Mouse (Mus musculus): ENCODE results near the gene Rps27rt. TPM values are rescaled to one million over a fixed set of nuclear protein-coding genes. Genes with fewer than 3 reads are reported as not detected.

Gene Rps27rt
- polyA plus RNA-seq, 1 experiment from 2014 or later, result 268 TPM

GRCm38 (mm10) chr9:114999771-115000146 lies 17.2 kb upstream of the Rps27rt start:
- WGBS, result 70% methylated on average over 5 of the region's 5 CpGs
- H3K27me3 ChIP-seq, result no peaks in the 10 kb centered on the region
- H3K27ac ChIP-seq, result no peak overlapping the region
- no peaks in the 10 kb centered on the region for H3K36me3 ChIP-seq
- H3K9ac ChIP-seq, result no peak overlapping the region
- H3K4me3 ChIP-seq, result no peak overlapping the region
- ATAC-seq (ENCODE audit: low FRiP score), result no peak
- H3K4me1 ChIP-seq (replicated peaks), result no peaks in the 10 kb centered on the region
- no peaks in the 10 kb centered on the region for H3K9me3 ChIP-seq
- H3K4me2 ChIP-seq, result no peak overlapping the region

- no peak for ATAC-seq (ENCODE audit: low FRiP score)
- Histone ChIP-seq H3K4me3 (no peak overlapping the region), H3K27ac (no peak overlapping the region), H3K9me3 (no peaks in the 10 kb centered on the region), H3K36me3 (no peaks in the 10 kb centered on the region), H3K27me3 (no peaks in the 10 kb centered on the region), H3K4me1 (replicated peaks) (no peaks in the 10 kb centered on the region), H3K4me2 (no peak overlapping the region), H3K9ac (no peak overlapping the region)
- 87% methylated on average over 6 of the region's 6 CpGs for WGBS
Measured at GRCm38 (mm10) chr9:114999010-114999770, 16.7 kb upstream of the Rps27rt start.

- 98% methylated on average over 6 of the region's 6 CpGs for WGBS
- H3K4me3 ChIP-seq, result no peak overlapping the region
Measured at GRCm38 (mm10) chr9:114996489-114996888, 13.9 kb upstream of the Rps27rt start.

GRCm38 (mm10) chr9:114995716-114996115 lies 13.2 kb upstream of the Rps27rt start:
- H3K9ac ChIP-seq, result no peak overlapping the region
- no peak for ATAC-seq (ENCODE audit: low FRiP score)
- H3K9me3 ChIP-seq, result peaks cover 11% of the 10 kb centered on the region
- no peaks in the 10 kb centered on the region for H3K4me1 ChIP-seq (replicated peaks)
- WGBS, result 96% methylated on average over 4 of the region's 4 CpGs
- H3K36me3 ChIP-seq, result no peaks in the 10 kb centered on the region
- H3K4me2 ChIP-seq, result no peak overlapping the region
- no peak overlapping the region for H3K4me3 ChIP-seq
- H3K27ac ChIP-seq, result no peak overlapping the region
- H3K27me3 ChIP-seq, result no peaks in the 10 kb centered on the region

More at GRCm38 (mm10) chr9:114996489-114996888, 13.9 kb upstream of the Rps27rt start:
- Histone ChIP-seq H3K9me3 (peaks cover 11% of the 10 kb centered on the region), H3K4me2 (no peak overlapping the region), H3K4me1 (replicated peaks) (no peaks in the 10 kb centered on the region), H3K27me3 (no peaks in the 10 kb centered on the region), H3K9ac (no peak overlapping the region), H3K27ac (no peak overlapping the region), H3K36me3 (no peaks in the 10 kb centered on the region)
- ATAC-seq (ENCODE audit: low FRiP score), result no peak

GRCm38 (mm10) chr9:114995250-114995649 lies 12.7 kb upstream of the Rps27rt start:
- Histone ChIP-seq H3K36me3 (no peaks in the 10 kb centered on the region), H3K4me1 (replicated peaks) (no peaks in the 10 kb centered on the region), H3K4me3 (no peak overlapping the region), H3K27ac (no peak overlapping the region), H3K9me3 (peaks cover 11% of the 10 kb centered on the region), H3K4me2 (no peak overlapping the region), H3K27me3 (no peaks in the 10 kb centered on the region), H3K9ac (no peak overlapping the region)
- ATAC-seq (ENCODE audit: low FRiP score), result no peak
- WGBS, result 88% methylated on average over 4 of the region's 4 CpGs

- no peak for ATAC-seq (ENCODE audit: low FRiP score)
- Histone ChIP-seq H3K27ac (no peak overlapping the region), H3K4me3 (no peak overlapping the region), H3K4me1 (replicated peaks) (peaks cover 8% of the 10 kb centered on the region; the same call in 1 of the 2 replicates), H3K27me3 (no peaks in the 10 kb centered on the region), H3K4me2 (no peak overlapping the region), H3K36me3 (no peaks in the 10 kb centered on the region), H3K9me3 (peaks cover 11% of the 10 kb centered on the region), H3K9ac (no peak overlapping the region)
- 86% methylated on average over 2 of the region's 2 CpGs for WGBS
Measured at GRCm38 (mm10) chr9:114992528-114992927, 10.0 kb upstream of the Rps27rt start.

GRCm38 (mm10) chr9:114990421-114990820 lies 7.9 kb upstream of the Rps27rt start:
- H3K4me1 ChIP-seq (replicated peaks), result peaks cover 8% of the 10 kb centered on the region; the same call in 1 of the 2 replicates
- no peaks in the 10 kb centered on the region for H3K36me3 ChIP-seq
- peaks cover 11% of the 10 kb centered on the region for H3K9me3 ChIP-seq
- 74% methylated on average over 10 of the region's 10 CpGs for WGBS
- H3K27me3 ChIP-seq, result no peaks in the 10 kb centered on the region
- H3K4me3 ChIP-seq, result no peak overlapping the region
- H3K4me2 ChIP-seq, result no peak overlapping the region
- H3K9ac ChIP-seq, result no peak overlapping the region
- no peak overlapping the region for H3K27ac ChIP-seq
- ATAC-seq (ENCODE audit: low FRiP score), result no peak

- Histone ChIP-seq H3K4me2 (no peak overlapping the region), H3K4me1 (replicated peaks) (peaks cover 8% of the 10 kb centered on the region; the same call in 1 of the 2 replicates), H3K9ac (no peak overlapping the region), H3K27ac (peak overlapping the region; percentile 58; the same call in 1 of the 2 replicates), H3K9me3 (peaks cover 11% of the 10 kb centered on the region), H3K4me3 (no peak overlapping the region), H3K27me3 (no peaks in the 10 kb centered on the region), H3K36me3 (no peaks in the 10 kb centered on the region)
- 78% methylated on average over 6 of the region's 6 CpGs for WGBS
- ATAC-seq (ENCODE audit: low FRiP score), result no peak
Measured at GRCm38 (mm10) chr9:114988610-114989327, 6.2 kb upstream of the Rps27rt start.

GRCm38 (mm10) chr9:114988029-114988428 lies 5.5 kb upstream of the Rps27rt start:
- H3K9me3 ChIP-seq, result peaks cover 10% of the 10 kb centered on the region
- no peak for ATAC-seq (ENCODE audit: low FRiP score)
- no peak overlapping the region for H3K4me3 ChIP-seq
- WGBS, result 99% methylated on average over 3 of the region's 3 CpGs
- no peak overlapping the region for H3K27ac ChIP-seq
- H3K36me3 ChIP-seq, result no peaks in the 10 kb centered on the region
- H3K4me2 ChIP-seq, result no peak overlapping the region
- H3K27me3 ChIP-seq, result no peaks in the 10 kb centered on the region
- no peak overlapping the region for H3K9ac ChIP-seq
- H3K4me1 ChIP-seq (replicated peaks), result peaks cover 8% of the 10 kb centered on the region; the same call in 1 of the 2 replicates

- WGBS, result 88% methylated on average over 5 of the region's 5 CpGs
- no peaks in the 10 kb centered on the region for H3K27me3 ChIP-seq
- ATAC-seq (ENCODE audit: low FRiP score), result no peak
- H3K4me1 ChIP-seq (replicated peaks), result peaks cover 8% of the 10 kb centered on the region; the same call in 1 of the 2 replicates
- H3K9me3 ChIP-seq, result no peaks in the 10 kb centered on the region
- H3K36me3 ChIP-seq, result no peaks in the 10 kb centered on the region
- no peak overlapping the region for H3K27ac ChIP-seq
- H3K4me2 ChIP-seq, result no peak overlapping the region
- H3K9ac ChIP-seq, result no peak overlapping the region
- H3K4me3 ChIP-seq, result no peak overlapping the region
Measured at GRCm38 (mm10) chr9:114986361-114986760, 3.8 kb upstream of the Rps27rt start.

- H3K4me2 ChIP-seq, result no peak overlapping the region
- peaks cover 3% of the 10 kb centered on the region for H3K27me3 ChIP-seq
- 92% methylated on average over 5 of the region's 5 CpGs for WGBS
- ATAC-seq (ENCODE audit: low FRiP score), result no peak
- no peak overlapping the region for H3K27ac ChIP-seq
- H3K4me1 ChIP-seq (replicated peaks), result peaks cover 9% of the 10 kb centered on the region; the same call in 1 of the 2 replicates
- H3K36me3 ChIP-seq, result no peaks in the 10 kb centered on the region
- H3K9me3 ChIP-seq, result no peaks in the 10 kb centered on the region
- H3K4me3 ChIP-seq, result no peak overlapping the region
- H3K9ac ChIP-seq, result no peak overlapping the region
Measured at GRCm38 (mm10) chr9:114985741-114986140, 3.2 kb upstream of the Rps27rt start.

GRCm38 (mm10) chr9:114979969-114980368 lies 2.6 kb downstream of the Rps27rt start:
- no peak overlapping the region for H3K27ac ChIP-seq
- no peak overlapping the region for H3K9ac ChIP-seq
- H3K27me3 ChIP-seq, result peaks cover 33% of the 10 kb centered on the region
- WGBS, result 83% methylated on average over 6 of the region's 6 CpGs
- no peaks in the 10 kb centered on the region for H3K36me3 ChIP-seq
- H3K4me3 ChIP-seq, result no peak overlapping the region; the same call in 1 of the 2 replicates
- H3K4me2 ChIP-seq, result peak overlapping the region; percentile 85
- H3K4me1 ChIP-seq (replicated peaks), result peaks cover 27% of the 10 kb centered on the region
- no peak for ATAC-seq (ENCODE audit: low FRiP score)
- H3K9me3 ChIP-seq, result no peaks in the 10 kb centered on the region
